Mouse (Mus musculus) hindbrain, embryonic 14.5 days (tissue): ENCODE measurements around the gene Isoc2b. TPM values are rescaled to one million over a fixed set of nuclear protein-coding genes. Genes with fewer than 3 reads are reported as not detected.
"Not testable (repeated sequence)": the region's sequence is repeated elsewhere in the genome, so short reads cannot be mapped to it uniquely, and the experiment has no call there.

Source experiments
- ATAC-seq: fragments of 200-750 bp; cut with Nextera tagmentation; 2 replicates; pipeline ENCODE4 v1.8.0; 2017; ENCODE audit warnings: moderate number of reproducible peaks, mild to moderate bottlenecking, moderate TSS enrichment, moderate library complexity; ENCODE audit not compliant: low FRiP score
- DNase-seq: peaks from one replicate; pipeline ENCODE4 v3.0.0-alpha.2; 2015; ENCODE audit warnings: low spot score
- H3K27ac ChIP-seq: fragments of 300-500 bp; sonication (generic); 2 replicates; pipeline ENCODE4 v1.5.1; 2014; ENCODE audit warnings: mild to moderate bottlenecking, moderate library complexity
- H3K27me3 ChIP-seq: fragments of 300-500 bp; sonication (generic); 2 replicates; pipeline ENCODE4 v1.6.1; 2014; ENCODE audit warnings: mild to moderate bottlenecking, low read length, mixed read lengths; ENCODE audit not compliant: control insufficient read depth, insufficient read depth
- H3K36me3 ChIP-seq: fragments of 300-500 bp; sonication (generic); replicated peaks from 2 replicates; pipeline ENCODE4 v1.6.1; 2014; ENCODE audit not compliant: control insufficient read depth, insufficient read depth
- H3K4me1 ChIP-seq: fragments of 300-500 bp; sonication (generic); replicated peaks from 2 replicates; pipeline ENCODE4 v1.6.1; 2014; ENCODE audit warnings: antibody characterized with exemption, low read length, mixed read lengths; ENCODE audit not compliant: control insufficient read depth, insufficient read depth
- H3K4me2 ChIP-seq: fragments of 300-500 bp; sonication (generic); replicated peaks from 2 replicates; pipeline ENCODE4 v1.6.1; 2014; ENCODE audit warnings: mild to moderate bottlenecking, moderate library complexity
- H3K4me3 ChIP-seq: fragments of 300-500 bp; sonication (generic); replicated peaks from 2 replicates; pipeline ENCODE4 v1.5.1; 2014; ENCODE audit warnings: mild to moderate bottlenecking, low read length
- H3K9ac ChIP-seq: fragments of 300-500 bp; sonication (generic); 2 replicates; pipeline ENCODE4 v1.6.1; 2014
- H3K9me3 ChIP-seq: fragments of 300-500 bp; sonication (generic); 2 replicates; pipeline ENCODE4 v1.6.1; 2016; ENCODE audit warnings: low read length; ENCODE audit not compliant: control insufficient read depth
- WGBS: fragments of 180-500 bp; shearing (Covaris S2); extraction: QIAGEN DNeasy Blood & Tissue Kit; methylation state at CpG from one replicate; pipeline ENCODE4 v1.1.7; 2014; 5-methylcytosine and 5-hydroxymethylcytosine counted together
- polyA plus RNA-seq: library from polyadenylated mRNA; unstranded; fragments of >200 nt; fragmentation: Nextera tagmentation; extraction: Ambion mirVana; gene quantifications from 2 replicates; pipeline ENCODE4 v1.2.1, GENCODE M21; 2014

Isoc2b gene
- polyA plus RNA-seq, 1 experiment from 2014 or later, result 3.7 TPM

- DNase-seq (no peak), ATAC-seq (no peak)
- Histone ChIP-seq H3K9me3 (no peaks in the 10 kb centered on the region), H3K4me1 (no peaks in the 10 kb centered on the region), H3K36me3 (peaks cover 35% of the 10 kb centered on the region), H3K4me3 (no peak overlapping the region), H3K9ac (no peak overlapping the region), H3K27me3 (no peaks in the 10 kb centered on the region), H3K27ac (no peak overlapping the region), H3K4me2 (no peak overlapping the region)
- WGBS, result 60% methylated on average over 4 of the region's 4 CpGs
Measured at GRCm38 (mm10) chr7:4825365-4825764, 44.7 kb downstream of the Isoc2b start.

- peaks cover 7% of the 10 kb centered on the region; the same call in 1 of the 2 replicates for H3K36me3 ChIP-seq
- H3K4me1 ChIP-seq, result no peaks in the 10 kb centered on the region
- no peak overlapping the region for H3K4me2 ChIP-seq
- DNase-seq (no peak), ATAC-seq (no peak)
- no peaks in the 10 kb centered on the region for H3K27me3 ChIP-seq
- H3K27ac ChIP-seq, result no peak overlapping the region
- no peaks in the 10 kb centered on the region for H3K9me3 ChIP-seq
- H3K9ac ChIP-seq, result no peak overlapping the region
- H3K4me3 ChIP-seq, result no peak overlapping the region
- 74% methylated on average over 6 of the region's 6 CpGs for WGBS
Measured at GRCm38 (mm10) chr7:4822162-4822907, 47.7 kb downstream of the Isoc2b start.

DNA sequence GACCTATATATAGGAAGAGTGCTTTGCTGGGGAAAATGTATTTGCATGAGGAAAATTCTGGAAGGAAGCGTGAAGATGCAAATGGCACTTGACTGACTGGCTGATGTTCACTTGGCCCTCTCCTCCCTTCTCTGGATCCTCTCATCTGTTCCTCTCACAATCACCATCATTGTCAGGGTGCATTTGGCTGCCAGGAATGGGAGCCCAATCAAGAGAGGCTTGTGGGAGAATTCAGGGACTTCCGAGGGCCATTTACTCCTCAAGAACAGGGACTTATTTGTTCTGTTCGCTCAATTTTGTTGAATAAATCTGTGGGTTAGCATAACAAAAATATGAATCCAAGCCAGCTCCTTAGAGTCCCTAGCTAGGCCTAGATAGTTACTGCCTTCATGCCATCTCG, 48.4 kb downstream of the Isoc2b start:
- H3K9me3 ChIP-seq, result no peaks in the 10 kb centered on the region
- no peaks in the 10 kb centered on the region for H3K4me1 ChIP-seq
- no peaks in the 10 kb centered on the region for H3K27me3 ChIP-seq
- no peak overlapping the region for H3K4me2 ChIP-seq
- no peak for ATAC-seq
- H3K4me3 ChIP-seq, result no peak overlapping the region
- H3K27ac ChIP-seq, result no peak overlapping the region
- H3K36me3 ChIP-seq, result 0 out of 2 replicates have a peak, but pooled peaks cover 3% of the 10 kb centered on the region
- no peak overlapping the region for H3K9ac ChIP-seq
- WGBS, result 86% methylated on average over 4 of the region's 4 CpGs
- DNase-seq, result no peak

- H3K4me2 ChIP-seq, H3K9ac ChIP-seq, ATAC-seq, H3K4me3 ChIP-seq, H3K36me3 ChIP-seq, H3K9me3 ChIP-seq, H3K27me3 ChIP-seq, H3K27ac ChIP-seq, DNase-seq, H3K4me1 ChIP-seq: not testable (repeated sequence)
- WGBS, result 91% methylated on average over 7 of the region's 7 CpGs
Measured at GRCm38 (mm10) chr7:4820925-4821324, 49.1 kb downstream of the Isoc2b start.

DNA sequence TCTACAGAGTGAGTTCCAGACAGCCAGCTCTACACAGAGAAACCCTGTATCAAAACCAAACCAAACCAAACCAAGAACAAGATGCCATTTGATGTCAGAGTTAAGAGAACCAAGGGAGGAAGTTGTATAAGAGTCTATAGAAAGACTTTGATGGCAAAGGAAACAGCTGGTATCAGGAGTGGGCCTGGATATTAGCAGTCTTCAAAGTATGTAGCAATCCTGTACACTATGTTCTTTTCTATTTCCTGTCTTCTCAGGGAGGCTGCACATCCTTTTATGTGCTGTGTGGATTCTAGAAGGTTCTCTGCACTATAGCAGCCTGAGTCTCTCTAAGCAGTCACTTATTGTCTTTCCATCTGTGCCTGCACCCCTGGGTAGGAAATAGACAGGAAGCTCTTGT, 53.5 kb downstream of the Isoc2b start:
- no peak overlapping the region for H3K4me2 ChIP-seq
- no peak overlapping the region for H3K4me3 ChIP-seq
- no peaks in the 10 kb centered on the region for H3K9me3 ChIP-seq
- H3K4me1 ChIP-seq, result peaks cover 6% of the 10 kb centered on the region
- H3K36me3 ChIP-seq, result no peaks in the 10 kb centered on the region
- no peak overlapping the region for H3K9ac ChIP-seq
- ATAC-seq, result no peak
- H3K27me3 ChIP-seq, result no peaks in the 10 kb centered on the region
- H3K27ac ChIP-seq, result no peak overlapping the region
- no peak for DNase-seq

DNA sequence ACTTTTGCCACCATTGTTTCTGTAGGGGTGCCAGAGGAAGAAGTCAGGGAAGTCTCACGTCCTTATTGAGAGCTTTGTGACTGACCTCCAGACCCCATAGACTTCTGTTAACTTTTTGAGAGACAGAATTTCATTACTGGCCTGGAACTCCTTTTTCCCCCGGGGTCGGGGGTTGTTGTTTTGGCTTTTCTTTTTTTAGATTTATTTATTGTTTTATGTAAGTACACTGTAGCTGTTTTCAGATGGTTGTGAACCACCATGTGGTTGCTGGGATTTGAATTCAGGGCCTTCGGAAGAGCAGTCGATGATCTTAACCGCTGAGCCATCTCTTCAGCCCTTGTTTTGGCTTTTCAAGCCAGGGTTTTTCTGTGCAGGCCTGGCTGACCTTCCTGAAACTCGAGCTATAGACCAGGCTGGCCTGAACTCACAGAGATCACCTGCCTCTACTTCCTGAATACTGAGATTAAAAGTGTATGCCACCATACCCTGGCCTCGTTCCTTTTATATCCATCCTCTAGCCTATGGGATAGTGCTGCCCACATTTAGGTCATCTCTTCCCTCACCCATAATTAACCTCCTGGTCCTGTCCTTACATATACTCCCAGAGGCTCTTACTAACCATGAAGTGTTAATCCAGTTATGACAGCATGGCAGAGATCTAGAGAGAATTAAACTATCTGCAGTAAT, 56.8 kb downstream of the Isoc2b start:
- Histone ChIP-seq H3K4me1 (peaks cover 21% of the 10 kb centered on the region), H3K4me2 (peak overlapping the region; percentile 91), H3K27ac (peak overlapping the region; percentile 63), H3K36me3 (peaks cover 22% of the 10 kb centered on the region), H3K9ac (peak overlapping the region; percentile 53), H3K9me3 (no peaks in the 10 kb centered on the region), H3K4me3 (peak overlapping the region; percentile 86), H3K27me3 (no peaks in the 10 kb centered on the region)
- 25% methylated on average over 8 of the region's 8 CpGs for WGBS
- no peak for ATAC-seq
- no peak for DNase-seq

DNA sequence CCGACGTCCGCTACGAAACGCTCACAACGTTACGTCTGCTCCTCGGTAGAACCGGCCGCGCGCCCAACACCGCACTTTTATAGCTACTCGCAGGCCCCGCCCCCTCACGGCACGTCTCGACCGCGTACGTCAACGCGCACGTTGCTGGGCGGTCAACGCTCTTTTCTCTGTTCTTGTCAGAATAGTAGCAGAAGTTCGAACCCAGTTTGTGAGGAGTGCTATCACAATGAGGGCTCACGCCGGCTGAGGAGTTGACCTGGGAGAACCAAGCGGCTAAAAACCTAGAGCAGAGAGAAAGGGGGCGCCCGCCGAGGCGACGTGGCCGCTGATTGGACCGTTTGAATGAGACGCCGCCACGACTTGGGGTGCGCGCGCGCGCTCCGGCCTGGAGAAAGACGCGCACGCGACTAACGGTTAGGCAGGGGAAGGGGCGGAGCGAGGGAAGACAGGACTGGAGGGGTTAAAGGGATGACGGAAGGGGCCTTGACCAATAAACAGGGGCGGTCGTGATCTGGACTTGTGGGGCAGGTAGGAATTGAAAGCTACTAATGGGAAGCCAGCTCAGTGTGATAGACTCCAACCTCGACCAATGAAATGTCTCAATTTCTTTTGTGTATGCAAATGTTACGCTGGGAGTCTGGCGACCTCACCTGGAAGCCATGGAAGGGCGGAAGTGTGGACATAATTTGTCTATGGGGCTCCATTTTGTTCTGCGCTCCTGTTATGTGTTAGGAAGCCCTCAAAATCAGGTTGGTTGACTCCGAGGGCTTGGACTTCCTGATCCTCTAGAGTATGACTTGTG, 57.6 kb downstream of the Isoc2b start, which contains the start of gene Ube2s:
Ube2s (minus strand) TSS at position 288 of the 802 bp plus-strand sequence.
- Histone ChIP-seq H3K36me3 (peaks cover 25% of the 10 kb centered on the region), H3K4me3 (peak within 1 kb of the TSS; percentile 86), H3K4me1 (peaks cover 21% of the 10 kb centered on the region), H3K4me2 (peak within 1 kb of the TSS; percentile 91), H3K9ac (peak within 1 kb of the TSS; percentile 94), H3K27ac (peak within 1 kb of the TSS; percentile 95), H3K27me3 (no peaks in the 10 kb centered on the region), H3K9me3 (no peaks in the 10 kb centered on the region)
- WGBS, result under 1% methylated on average over 62 of the region's 62 CpGs
- DNase-seq (peak; percentile 98), ATAC-seq (peak; percentile 99)

GRCm38 (mm10) chr7:4811842-4812302, 58.2 kb downstream of the Isoc2b start:
- H3K27me3 ChIP-seq, result no peaks in the 10 kb centered on the region
- peaks cover 32% of the 10 kb centered on the region for H3K36me3 ChIP-seq
- peaks cover 21% of the 10 kb centered on the region for H3K4me1 ChIP-seq
- under 1% methylated on average over 20 of the region's 36 CpGs for WGBS
- H3K9me3 ChIP-seq, result no peaks in the 10 kb centered on the region
- peak overlapping the region; percentile 95 for H3K27ac ChIP-seq
- peak overlapping the region; percentile 94 for H3K9ac ChIP-seq
- no peak for DNase-seq
- H3K4me3 ChIP-seq, result peak overlapping the region; percentile 86
- peak overlapping the region; percentile 91 for H3K4me2 ChIP-seq
- ATAC-seq, result no peak; the same call in 1 of the 2 replicates

GRCm38 (mm10) chr7:4811131-4811530, 58.9 kb downstream of the Isoc2b start:
- 45% methylated on average over 10 of the region's 10 CpGs for WGBS
- not testable (repeated sequence) for ATAC-seq, H3K27me3 ChIP-seq, DNase-seq, H3K9me3 ChIP-seq
- peak overlapping the region; percentile 86 for H3K4me3 ChIP-seq
- peak overlapping the region; percentile 91 for H3K4me2 ChIP-seq
- peaks cover 21% of the 10 kb centered on the region for H3K4me1 ChIP-seq
- H3K36me3 ChIP-seq, result peaks cover 39% of the 10 kb centered on the region
- peak overlapping the region; percentile 95 for H3K27ac ChIP-seq
- peak overlapping the region; percentile 94 for H3K9ac ChIP-seq
